Mouse (Mus musculus) cerebellum, adult 2 months (tissue): ENCODE measurements at regions not wholly inside any gene's neighbourhood (a gene's known extent, or its start where the extent isn't known, plus 50 kb on each side); places are given as distances from the start of the nearest gene placed in this dataset.
"Not testable (repeated sequence)": the region's sequence is repeated elsewhere in the genome, so short reads cannot be mapped to it uniquely, and the experiment has no call there.

Experiments used
- DNase-seq, 2 experiments: peaks; one replicate each; pipeline ENCODE4 v3.0.0; 2021
- H3K27ac ChIP-seq: fragments of 200-500 bp; 2 replicates; pipeline ENCODE4 v1.5.1; 2012; ENCODE audit warnings: low read length, control low read depth, inconsistent platforms; ENCODE audit not compliant: insufficient read depth
- H3K27me3 ChIP-seq: fragments of 200-500 bp; 2 replicates; pipeline ENCODE4 v1.6.1; 2012; ENCODE audit warnings: inconsistent platforms, mild to moderate bottlenecking, low read length, moderate library complexity; ENCODE audit not compliant: control insufficient read depth, insufficient read depth
- H3K4me1 ChIP-seq: fragments of 200-500 bp; 2 replicates; pipeline ENCODE4 v1.6.1; 2011; ENCODE audit warnings: low read length; ENCODE audit not compliant: control insufficient read depth, insufficient read depth
- H3K4me3 ChIP-seq: fragments of 200-500 bp; replicated peaks from 2 replicates; pipeline ENCODE3; 2011; ENCODE audit warnings: mild to moderate bottlenecking, low read depth, low read length, control low read depth; ENCODE audit not compliant: insufficient read depth
- CTCF ChIP-seq: fragments of 200-500 bp; IDR thresholded peaks from 2 replicates; pipeline ENCODE4 v1.5.1; 2011; ENCODE audit warnings: low read depth, mild to moderate bottlenecking, control low read depth, low read length, moderate library complexity, borderline replicate concordance; ENCODE audit not compliant: insufficient read depth
- POLR2A ChIP-seq: fragments of 200-500 bp; IDR thresholded peaks from 2 replicates; pipeline ENCODE4 v1.6.1; 2011; ENCODE audit warnings: low read length, control low read depth, borderline replicate concordance; ENCODE audit not compliant: insufficient read depth
- WGBS: fragments of 180-500 bp; shearing (Covaris S2); methylation state at CpG from one replicate; pipeline ENCODE4 v1.1.7; 2018; 5-methylcytosine and 5-hydroxymethylcytosine counted together

- H3K4me3 ChIP-seq: no peak overlapping the region
- WGBS: 87% methylated on average over 1 of the region's 1 CpGs
- no peak for DNase-seq
- TF ChIP-seq CTCF: no peak
- no peak for TF ChIP-seq POLR2A
- H3K27ac ChIP-seq: no peak overlapping the region
- no peaks in the 10 kb centered on the region for H3K4me1 ChIP-seq
- no peaks in the 10 kb centered on the region for H3K27me3 ChIP-seq
These were observed 227.4 kb downstream of the 4931408C20Rik start for GRCm38 (mm10) chr1:26459892-26460291.

GRCm38 (mm10) chr1:26426383-26426782, 260.9 kb downstream of the 4931408C20Rik start:
- no peak for DNase-seq
- WGBS: 70% methylated on average over 5 of the region's 5 CpGs
- no peak overlapping the region for H3K27ac ChIP-seq

GRCm38 (mm10) chr1:26387938-26388897, 299.0 kb downstream of the 4931408C20Rik start:
- H3K4me3 ChIP-seq: no peak overlapping the region
- no peak for DNase-seq
- 39% methylated on average over 11 of the region's 11 CpGs for whole genome bisulfite sequencing
- no peaks in the 10 kb centered on the region for H3K4me1 ChIP-seq
- TF ChIP-seq POLR2A (no peak), CTCF (no peak)
- H3K27ac ChIP-seq: no peak overlapping the region
- no peaks in the 10 kb centered on the region for H3K27me3 ChIP-seq

More at GRCm38 (mm10) chr1:26426383-26426782, 260.9 kb downstream of the 4931408C20Rik start:
- TF ChIP-seq POLR2A: no peak
- TF ChIP-seq CTCF: no peak
- Histone ChIP-seq H3K4me3 (no peak overlapping the region), H3K4me1 (no peaks in the 10 kb centered on the region), H3K27me3 (no peaks in the 10 kb centered on the region)

- TF ChIP-seq CTCF (no peak), POLR2A (no peak)
- 94% methylated on average over 4 of the region's 4 CpGs for WGBS
- Histone ChIP-seq H3K27me3 (no peaks in the 10 kb centered on the region), H3K27ac (no peak overlapping the region), H3K4me3 (no peak overlapping the region), H3K4me1 (no peaks in the 10 kb centered on the region)
- no peak for DNase-seq
These were observed 346.7 kb downstream of the 4931408C20Rik start for GRCm38 (mm10) chr1:26340543-26340942.

GRCm38 (mm10) chr1:26339876-26340275, 347.4 kb downstream of the 4931408C20Rik start:
- DNase-seq, H3K27me3 ChIP-seq, H3K4me1 ChIP-seq, H3K27ac ChIP-seq, H3K4me3 ChIP-seq: not testable (repeated sequence)
- 89% methylated on average over 5 of the region's 5 CpGs for WGBS

GRCm38 (mm10) chr1:26289582-26289981, 397.7 kb downstream of the 4931408C20Rik start:
- DNase-seq: no peak
- 87% methylated on average over 2 of the region's 2 CpGs for WGBS
- no peak for TF ChIP-seq POLR2A
- no peak for TF ChIP-seq CTCF
- Histone ChIP-seq H3K27ac (no peak overlapping the region), H3K4me3 (no peak overlapping the region), H3K4me1 (no peaks in the 10 kb centered on the region), H3K27me3 (no peaks in the 10 kb centered on the region)

GRCm38 (mm10) chr1:26282885-26283613, 404.2 kb downstream of the 4931408C20Rik start:
- Histone ChIP-seq H3K27ac (no peak overlapping the region), H3K4me3 (no peak overlapping the region), H3K4me1 (no peaks in the 10 kb centered on the region), H3K27me3 (no peaks in the 10 kb centered on the region)
- no peak for DNase-seq
- 52% methylated on average over 4 of the region's 4 CpGs for WGBS
- no peak for TF ChIP-seq CTCF
- no peak for TF ChIP-seq POLR2A

- H3K27me3 ChIP-seq: no peaks in the 10 kb centered on the region
- TF ChIP-seq CTCF: no peak
- no peak for TF ChIP-seq POLR2A
- H3K4me3 ChIP-seq: no peak overlapping the region
- DNase-seq: no peak
- no peak overlapping the region for H3K27ac ChIP-seq
- H3K4me1 ChIP-seq: no peaks in the 10 kb centered on the region
These were observed 410.7 kb downstream of the 4931408C20Rik start for GRCm38 (mm10) chr1:26276606-26277005.
